Mouse (Mus musculus): Measurements from ENCODE around the gene Sfswap.

Gene Sfswap

GRCm38 (mm10) chr5:129529571-129529970 is 28.6 kb downstream of the Sfswap start:
- no peak for DNase-seq (ENCODE audit: low spot score)

DNA sequence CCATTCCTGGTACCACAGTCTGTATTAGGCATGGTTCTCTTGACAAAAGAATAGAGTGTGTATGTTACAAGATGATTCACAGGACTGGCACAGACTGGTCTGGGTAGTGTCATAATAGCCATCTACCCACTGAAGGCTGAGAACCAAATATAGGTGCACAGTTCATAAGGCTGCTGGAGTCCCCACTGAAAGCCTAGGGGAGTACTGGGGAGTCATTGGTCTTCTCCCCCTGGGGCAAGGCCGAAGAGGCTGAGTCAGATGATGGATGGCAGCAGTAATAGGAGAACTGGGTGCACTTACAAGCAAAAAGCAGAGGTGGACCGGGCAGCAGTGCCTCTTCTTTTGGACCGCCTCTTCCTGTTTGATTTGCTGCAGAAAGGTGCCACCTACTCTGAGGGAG is 32.7 kb downstream of the Sfswap start:
- no peak for DNase-seq (ENCODE audit: low spot score)

- DNase-seq (ENCODE audit: low spot score): peak; percentile 59
These were observed 33.5 kb downstream of the Sfswap start for GRCm38 (mm10) chr5:129534500-129534899.

DNA sequence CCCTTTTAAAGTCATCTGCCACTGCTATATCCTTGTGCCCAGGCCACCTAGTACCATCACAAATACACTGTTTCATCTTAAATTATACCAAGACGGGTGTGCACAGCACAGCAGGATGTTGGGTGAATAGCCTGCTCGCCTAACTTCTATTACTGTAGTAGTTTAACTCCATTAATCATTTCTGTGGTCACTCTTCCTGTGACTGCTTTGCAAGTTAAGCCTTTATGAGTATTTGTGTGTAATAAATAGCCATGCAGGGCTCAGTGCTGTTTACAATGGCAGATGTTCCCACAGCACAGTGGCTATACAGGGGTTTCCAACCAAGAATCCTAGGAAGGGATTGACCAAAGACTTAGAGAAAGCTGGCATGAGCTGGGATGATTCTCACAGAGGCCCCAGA is 34.0 kb downstream of the Sfswap start:
- DNase-seq (ENCODE audit: low spot score): no peak

- DNase-seq (ENCODE audit: low spot score): no peak
These were observed 34.4 kb downstream of the Sfswap start for GRCm38 (mm10) chr5:129535431-129535830.

DNA sequence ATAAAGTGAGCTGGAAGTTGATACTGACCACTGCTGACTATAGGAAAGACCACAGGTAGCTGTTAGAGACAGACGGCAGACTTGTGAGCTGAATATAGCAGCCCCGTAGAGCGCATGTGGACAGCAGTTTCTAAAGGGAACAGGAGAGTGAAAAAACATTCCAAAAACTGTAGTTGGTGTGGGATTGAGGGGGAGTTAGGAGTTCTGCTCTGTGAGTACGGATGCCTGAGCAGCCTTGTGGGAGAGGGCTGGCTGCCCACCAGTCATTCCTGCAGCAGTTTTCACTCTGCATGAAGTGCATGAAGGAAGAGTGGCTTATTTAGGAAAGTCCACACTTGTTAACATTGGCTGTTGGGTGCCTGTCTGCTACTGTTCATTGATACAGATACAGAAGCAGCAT is 37.8 kb downstream of the Sfswap start:
- no peak for DNase-seq (ENCODE audit: low spot score)

DNA sequence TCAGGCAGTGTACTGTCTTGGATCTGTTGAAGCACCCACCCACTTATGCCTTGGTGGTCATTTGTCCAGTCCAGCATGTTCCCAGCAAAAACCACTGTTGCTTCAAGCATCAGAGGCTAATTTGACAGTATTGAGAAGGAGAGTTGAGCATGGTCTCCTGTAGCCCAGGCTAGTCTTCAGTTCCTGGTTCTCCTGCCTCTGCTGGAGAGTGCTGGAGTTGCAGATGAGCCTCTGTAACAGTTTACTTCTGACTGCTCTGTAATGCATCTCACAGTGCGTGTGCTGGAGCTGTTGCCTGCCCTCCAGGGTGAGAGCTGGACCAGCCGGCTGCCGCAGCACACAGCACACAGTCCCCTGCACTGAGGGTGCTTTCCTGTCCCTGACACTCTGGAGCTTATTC is 41.2 kb downstream of the Sfswap start:
- no peak for DNase-seq (ENCODE audit: low spot score)

GRCm38 (mm10) chr5:129545787-129546186 is 44.8 kb downstream of the Sfswap start:
- no peak for DNase-seq (ENCODE audit: low spot score)

- DNase-seq (ENCODE audit: low spot score): no peak
These were observed 48.7 kb downstream of the Sfswap start for GRCm38 (mm10) chr5:129549716-129550115.

DNA sequence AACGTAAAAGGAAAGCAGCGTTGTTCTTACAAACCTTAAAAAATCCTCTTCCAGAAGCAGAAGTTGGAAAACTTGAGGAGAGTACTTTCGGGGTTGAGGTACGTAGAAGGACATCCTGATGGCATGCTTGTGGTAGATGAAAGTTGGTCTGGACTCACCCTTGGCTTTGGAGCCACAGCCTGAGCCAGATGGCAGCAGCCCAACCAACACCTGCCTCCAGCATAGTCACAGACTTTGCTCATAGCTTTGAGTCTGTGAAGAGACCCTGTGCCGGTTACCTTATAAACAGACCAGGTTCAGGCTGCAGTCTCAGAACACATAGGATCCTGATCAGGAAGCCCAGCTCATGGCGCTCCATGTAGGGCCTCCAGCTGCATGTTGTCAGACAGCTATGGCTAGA is 49.8 kb downstream of the Sfswap start:
- no peak for DNase-seq (ENCODE audit: low spot score)

GRCm38 (mm10) chr5:129551991-129552390 is 51.0 kb downstream of the Sfswap start:
- DNase-seq (ENCODE audit: low spot score): no peak

DNA sequence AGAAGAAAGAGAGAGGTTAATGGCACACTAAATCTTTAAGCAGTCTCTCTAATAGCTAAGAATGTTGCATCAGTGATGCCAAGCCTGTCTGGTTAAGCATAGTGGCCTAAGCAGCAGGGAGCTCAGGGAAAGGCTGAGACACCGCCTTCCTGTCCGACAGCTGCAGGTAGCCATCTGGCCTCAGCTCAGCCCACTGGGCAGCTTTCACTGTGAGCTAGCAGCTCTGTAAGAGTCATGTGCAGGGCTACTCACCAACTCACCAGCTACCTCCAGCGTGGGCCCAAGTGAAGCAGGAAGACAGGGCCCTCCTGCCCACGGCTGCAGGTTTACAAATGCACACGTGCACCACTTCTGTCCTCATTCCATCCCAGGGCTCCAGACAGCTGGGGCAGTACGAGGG is 52.6 kb downstream of the Sfswap start:
- no peak for DNase-seq (ENCODE audit: low spot score)

GRCm38 (mm10) chr5:129558591-129558990 is 57.6 kb downstream of the Sfswap start:
- no peak for DNase-seq (ENCODE audit: low spot score)

- DNase-seq (ENCODE audit: low spot score): no peak
These were observed 58.3 kb downstream of the Sfswap start for GRCm38 (mm10) chr5:129559283-129559682.

DNA sequence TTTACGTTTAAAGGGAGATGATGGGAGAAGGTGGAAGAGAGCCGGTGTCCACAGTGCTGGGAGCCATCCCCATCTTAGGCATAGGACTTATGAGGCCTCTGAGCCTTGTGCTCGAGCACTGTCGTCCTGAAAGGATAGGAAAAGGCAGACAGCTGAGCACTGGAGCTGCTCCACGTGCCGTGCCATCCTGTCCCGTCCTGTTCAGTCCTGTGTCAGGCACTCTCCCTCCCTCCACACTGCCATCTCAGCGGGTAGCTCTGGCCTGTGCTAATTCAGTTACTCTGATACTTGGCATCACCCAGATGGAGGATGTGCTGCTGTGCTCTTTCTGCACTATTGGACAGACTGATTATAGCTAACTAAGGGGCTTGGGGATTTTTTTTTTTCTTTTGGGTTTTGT is 61.3 kb downstream of the Sfswap start:
- DNase-seq (ENCODE audit: low spot score): no peak

DNA sequence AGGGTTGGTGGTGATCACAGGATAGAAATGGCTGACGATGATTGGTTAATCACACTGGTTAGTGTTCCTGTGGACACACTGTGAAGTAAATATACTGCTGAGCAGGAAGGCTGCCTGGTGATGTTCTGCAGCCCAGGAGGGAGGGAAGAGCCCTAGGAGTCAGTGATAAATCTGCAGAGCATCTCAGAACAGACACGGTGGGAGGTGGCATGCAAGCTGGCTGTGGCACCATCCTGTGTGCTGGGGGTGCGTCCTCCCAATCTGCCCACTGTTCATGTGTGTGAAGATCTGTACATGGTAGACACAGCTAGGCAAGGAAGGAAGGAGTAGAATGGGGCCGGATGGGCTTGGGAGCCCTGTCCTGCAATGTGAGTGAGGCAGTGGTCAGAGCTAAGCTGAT is 67.6 kb downstream of the Sfswap start:
- no peak for DNase-seq (ENCODE audit: low spot score)

DNA sequence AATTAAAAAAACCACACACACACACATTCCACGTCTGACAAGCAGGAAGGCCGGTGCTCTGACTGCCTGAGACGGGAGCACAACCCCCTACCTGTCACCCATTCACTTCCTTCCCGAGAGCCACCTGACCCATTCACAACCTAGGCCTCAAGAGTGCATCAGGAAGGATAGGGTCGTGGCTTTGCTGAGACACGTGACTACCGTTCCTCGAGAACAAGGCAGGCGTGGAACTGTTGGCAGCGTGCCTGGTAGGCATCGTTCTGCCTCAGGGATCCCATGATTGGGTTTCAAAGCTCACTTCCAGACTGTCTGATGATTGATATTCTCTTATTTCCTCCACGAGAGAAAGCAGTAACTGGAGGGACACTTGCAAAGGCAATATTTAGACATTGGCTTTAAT is 77.2 kb downstream of the Sfswap start:
- DNase-seq (ENCODE audit: low spot score): no peak

GRCm38 (mm10) chr5:129580046-129580445 is 79.0 kb downstream of the Sfswap start:
- no peak for DNase-seq (ENCODE audit: low spot score)

DNA sequence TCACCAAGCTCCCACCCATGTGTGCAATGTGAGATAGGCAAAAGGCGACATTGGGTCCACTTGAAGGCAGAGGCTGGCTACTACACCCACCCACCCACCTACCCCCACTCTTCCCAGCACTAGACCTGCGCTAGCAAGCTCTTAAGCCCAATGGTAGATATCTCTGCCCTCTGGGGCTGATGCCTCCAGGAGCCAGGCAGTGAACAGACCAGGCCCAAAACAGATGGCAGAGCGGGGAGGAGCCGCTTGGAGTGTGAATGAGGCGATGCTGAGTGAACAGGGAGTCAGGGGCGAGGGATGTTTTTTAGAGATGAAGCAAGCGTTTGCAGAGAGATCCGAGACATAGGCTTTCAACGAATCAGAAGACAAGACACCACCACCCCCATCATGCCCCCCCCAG is 79.6 kb downstream of the Sfswap start:
- no peak for DNase-seq (ENCODE audit: low spot score)

GRCm38 (mm10) chr5:129581015-129581414 is 80.0 kb downstream of the Sfswap start:
- no peak for DNase-seq (ENCODE audit: low spot score)

DNA sequence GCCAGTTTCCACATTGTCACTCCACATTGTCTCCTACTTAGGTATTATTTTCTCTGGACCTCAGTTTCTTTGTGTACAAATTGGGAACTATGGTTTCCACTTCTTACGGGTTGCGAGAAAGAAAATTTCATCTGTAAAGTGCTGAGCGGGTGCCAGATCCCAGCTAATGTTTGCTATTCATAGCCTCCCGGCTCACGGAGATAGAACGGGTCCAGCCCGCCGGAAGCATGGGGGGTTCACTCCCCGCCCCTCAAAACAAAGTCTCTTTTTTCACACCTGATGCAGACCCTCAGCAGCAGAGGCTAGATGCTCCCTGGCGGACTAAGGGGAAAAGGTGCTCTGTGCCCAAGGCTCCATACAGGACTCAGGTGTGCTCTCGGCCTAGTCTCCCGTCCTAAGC is 82.3 kb downstream of the Sfswap start:
- no peak for DNase-seq (ENCODE audit: low spot score)

- peak; percentile 76 for DNase-seq (ENCODE audit: low spot score)
These were observed 83.0 kb downstream of the Sfswap start, which contains the start of gene Mmp17 for GRCm38 (mm10) chr5:129583761-129584582. Gene Mmp17, plus strand, starts transcription at chr5:129584169.

DNA sequence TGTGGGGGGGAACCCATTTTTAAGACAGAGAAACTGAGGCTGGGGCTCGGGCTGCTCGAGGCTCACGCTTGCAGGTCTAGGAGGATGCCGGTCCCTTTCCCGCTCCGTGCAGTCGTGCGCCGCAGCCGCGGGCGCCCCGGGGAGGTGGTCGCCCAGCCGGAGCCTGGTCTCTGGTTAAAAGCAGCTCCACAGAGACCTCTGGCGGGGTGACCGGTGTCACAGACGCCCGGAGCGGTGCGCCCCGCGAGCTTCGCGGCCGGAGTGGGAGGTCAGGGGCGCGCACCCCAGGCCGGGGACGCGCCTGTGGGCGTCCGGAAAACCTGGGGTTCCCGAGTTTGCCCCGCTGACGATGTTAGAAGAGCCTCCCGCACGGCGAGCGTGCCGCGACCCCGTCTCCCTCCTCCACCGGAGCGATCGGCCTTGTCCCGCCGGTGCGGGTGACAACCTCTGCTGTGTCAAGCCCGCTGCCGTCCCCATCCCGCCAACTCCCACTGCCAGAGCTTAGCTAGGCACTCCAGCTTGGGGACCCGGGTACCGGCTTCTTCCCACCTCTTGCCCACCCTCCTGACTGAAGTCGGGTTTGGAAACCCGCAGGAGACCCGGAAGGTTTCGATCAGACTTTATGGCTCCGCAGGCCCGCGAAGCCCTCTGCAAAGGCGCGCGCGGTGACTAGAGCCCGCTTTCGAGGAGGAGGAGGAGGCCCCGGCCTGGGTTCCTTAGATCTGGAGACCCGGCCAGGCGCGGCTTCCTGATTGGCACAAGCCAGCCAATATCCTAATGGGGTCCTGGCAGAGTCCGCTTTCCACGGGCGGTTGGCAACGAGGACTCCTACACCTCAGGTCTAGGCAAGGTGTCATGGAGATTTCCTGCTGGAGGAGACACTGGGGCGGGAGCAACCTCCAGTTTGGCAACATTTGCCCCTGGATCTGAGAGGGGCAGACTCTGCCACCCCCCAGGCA is 83.8 kb downstream of the Sfswap start:
- no peak for DNase-seq (ENCODE audit: low spot score)
